Mouse (Mus musculus) heart, embryonic 11.5 days (tissue): ENCODE data around the gene Rdh8. TPM values are rescaled to one million over a fixed set of nuclear protein-coding genes. Genes with fewer than 3 reads are reported as not detected.

Experiments used
- ATAC-seq: fragments of 200-750 bp; cut with Nextera tagmentation; replicated peaks from 2 replicates; pipeline ENCODE4 v1.8.0; 2017; ENCODE audit warnings: moderate library complexity; ENCODE audit not compliant: insufficient number of reproducible peaks, low FRiP score, low TSS enrichment
- H3K27ac ChIP-seq: fragments of 300-500 bp; sonication (generic); 2 replicates; pipeline ENCODE4 v1.5.1; 2014; ENCODE audit warnings: mild to moderate bottlenecking, low read depth, low read length
- H3K27me3 ChIP-seq: fragments of 300-500 bp; sonication (generic); 2 replicates; pipeline ENCODE4 v1.6.1; 2014; ENCODE audit warnings: mild to moderate bottlenecking, low read length, mixed read lengths; ENCODE audit not compliant: control insufficient read depth, insufficient read depth
- H3K36me3 ChIP-seq: fragments of 300-500 bp; sonication (generic); 2 replicates; pipeline ENCODE4 v1.6.1; 2014; ENCODE audit warnings: mild to moderate bottlenecking, low read length, moderate library complexity, mixed read lengths; ENCODE audit not compliant: control insufficient read depth, insufficient read depth
- H3K4me1 ChIP-seq: fragments of 300-500 bp; sonication (generic); 2 replicates; pipeline ENCODE4 v1.6.1; 2014; ENCODE audit warnings: low read length; ENCODE audit not compliant: control insufficient read depth, insufficient read depth
- H3K4me2 ChIP-seq: fragments of 300-500 bp; sonication (generic); 2 replicates; pipeline ENCODE4 v1.6.1; 2014; ENCODE audit warnings: mild to moderate bottlenecking, moderate library complexity
- H3K4me3 ChIP-seq: fragments of 300-500 bp; sonication (generic); 2 replicates; pipeline ENCODE4 v1.5.1; 2014; ENCODE audit warnings: low read depth, low read length
- H3K9ac ChIP-seq: fragments of 300-500 bp; sonication (generic); 2 replicates; pipeline ENCODE4 v1.6.1; 2014; ENCODE audit warnings: mild to moderate bottlenecking, low read depth, low read length, moderate library complexity
- H3K9me3 ChIP-seq: fragments of 300-500 bp; sonication (generic); replicated peaks from 2 replicates; pipeline ENCODE4 v1.6.1; 2016; ENCODE audit warnings: low read length; ENCODE audit not compliant: control insufficient read depth
- WGBS: fragments of 180-500 bp; shearing (Covaris S2); extraction: QIAGEN DNeasy Blood & Tissue Kit; methylation state at CpG from one replicate; pipeline ENCODE4 v1.1.7; 2014; ENCODE audit not compliant: insufficient replicate concordance; 5-methylcytosine and 5-hydroxymethylcytosine counted together
- polyA plus RNA-seq: library from polyadenylated mRNA; unstranded; fragments of >200 nt; fragmentation: Nextera tagmentation; extraction: Ambion mirVana; gene quantifications from 2 replicates; pipeline ENCODE4 v1.2.1, GENCODE M21; 2014

Rdh8 gene
- polyA plus RNA-seq, 1 experiment from 2014 or later, result not detected

DNA sequence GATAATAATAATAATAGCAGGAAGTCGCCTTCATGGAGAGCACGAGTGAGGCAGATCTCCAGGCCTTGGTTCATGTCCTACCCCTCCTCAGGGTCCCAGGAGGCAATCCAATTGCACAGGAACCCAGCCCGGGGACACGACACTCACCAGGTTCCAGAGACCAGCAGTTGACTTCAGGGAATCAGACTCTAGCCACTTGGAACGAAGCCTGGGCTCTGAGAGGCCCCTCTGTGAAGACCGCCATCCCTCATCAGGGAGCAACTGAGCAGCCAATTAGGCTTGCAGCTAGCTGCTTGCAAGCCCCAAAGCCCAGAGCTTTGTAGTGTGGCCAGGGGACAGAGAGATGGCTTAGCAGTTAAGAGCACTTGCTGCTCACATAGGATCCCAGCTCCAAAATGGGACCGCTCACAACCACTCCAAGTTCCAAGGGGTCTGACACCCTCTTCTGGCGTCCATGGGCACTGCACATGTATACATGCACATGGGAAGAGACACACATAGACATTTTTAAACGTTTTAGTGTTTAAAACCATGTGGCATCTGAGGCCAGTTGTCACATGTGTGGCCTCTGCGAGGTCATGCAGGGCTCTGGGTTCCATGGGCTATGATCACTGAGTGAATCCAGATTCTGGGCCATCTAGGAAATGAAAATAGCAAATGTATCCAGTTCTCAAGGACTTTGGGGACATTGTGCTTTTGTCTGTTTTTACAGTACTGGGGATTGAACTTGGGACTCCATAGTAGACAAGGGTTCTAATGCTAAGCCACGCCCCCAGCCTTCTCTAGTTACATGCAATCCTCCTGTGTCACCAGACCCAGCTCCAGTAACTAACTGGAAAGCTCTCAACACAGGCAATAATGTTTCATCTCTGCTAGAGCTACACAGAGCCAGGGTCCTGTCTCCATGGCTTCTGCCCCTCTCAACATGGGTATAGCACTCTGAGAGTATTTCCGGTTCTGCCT is 52.2 kb downstream of the Rdh8 start:
- Histone ChIP-seq H3K4me2 (no peak overlapping the region), H3K27me3 (peaks cover 44% of the 10 kb centered on the region), H3K4me3 (no peak overlapping the region), H3K9me3 (no peaks in the 10 kb centered on the region), H3K9ac (no peak overlapping the region), H3K36me3 (no peaks in the 10 kb centered on the region), H3K27ac (no peak overlapping the region), H3K4me1 (no peaks in the 10 kb centered on the region)
- WGBS, result 68% methylated on average over 12 of the region's 12 CpGs
- no peak for ATAC-seq

DNA sequence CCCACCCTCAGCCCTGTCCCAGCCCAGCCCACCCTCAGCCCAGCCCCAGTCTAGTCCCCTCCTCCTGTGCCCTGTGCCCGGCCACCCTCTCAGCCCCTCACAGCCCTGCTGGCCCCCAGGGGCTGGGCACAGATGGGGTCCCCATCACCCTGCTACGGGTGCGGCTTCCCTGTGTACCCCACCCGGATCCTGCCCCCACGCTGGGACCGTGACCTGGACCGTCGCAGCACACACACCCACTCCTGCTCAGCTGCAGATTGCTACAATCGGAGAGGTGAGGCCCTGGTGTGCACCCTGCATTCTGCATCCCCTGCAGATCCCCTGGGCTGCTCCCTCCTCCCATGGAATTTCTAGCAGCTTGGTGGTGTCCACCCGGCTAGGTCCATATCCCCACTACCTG is 54.7 kb downstream of the Rdh8 start:
- ATAC-seq, result no peak

DNA sequence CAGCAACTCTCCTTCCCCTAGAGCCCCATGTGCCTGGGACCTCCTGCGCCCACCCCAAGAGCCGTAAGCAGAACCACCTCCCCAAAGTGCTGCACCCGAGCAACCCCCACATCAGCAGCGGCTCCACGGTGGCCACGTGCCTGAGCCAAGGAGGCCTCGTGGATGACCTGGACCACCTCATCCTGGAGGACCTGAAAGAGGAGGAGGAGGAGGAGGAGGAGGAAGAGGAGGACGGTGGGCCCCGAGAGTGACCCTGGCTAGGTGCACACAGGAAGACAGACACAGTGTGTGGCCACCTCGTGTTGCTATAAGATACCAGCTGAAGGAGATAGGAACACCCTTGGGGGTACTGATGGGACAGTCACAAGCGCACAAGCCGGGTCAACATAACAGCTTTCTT is 55.2 kb downstream of the Rdh8 start:
- ATAC-seq, result no peak
- Histone ChIP-seq H3K27me3 (peaks cover 29% of the 10 kb centered on the region), H3K9ac (no peak overlapping the region), H3K4me1 (peaks cover 2% of the 10 kb centered on the region; the same call in 1 of the 2 replicates), H3K4me3 (no peak overlapping the region), H3K9me3 (no peaks in the 10 kb centered on the region), H3K27ac (no peak overlapping the region), H3K36me3 (no peaks in the 10 kb centered on the region), H3K4me2 (no peak overlapping the region)
- 84% methylated on average over 12 of the region's 12 CpGs for WGBS

More for the DNA sequence above, 54.7 kb downstream of the Rdh8 start:
- H3K4me3 ChIP-seq, result no peak overlapping the region
- H3K27ac ChIP-seq, result no peak overlapping the region
- WGBS, result 89% methylated on average over 9 of the region's 10 CpGs
- H3K36me3 ChIP-seq, result no peaks in the 10 kb centered on the region
- H3K9ac ChIP-seq, result no peak overlapping the region
- peaks cover 2% of the 10 kb centered on the region; the same call in 1 of the 2 replicates for H3K4me1 ChIP-seq
- H3K4me2 ChIP-seq, result no peak overlapping the region
- no peaks in the 10 kb centered on the region for H3K9me3 ChIP-seq
- peaks cover 33% of the 10 kb centered on the region for H3K27me3 ChIP-seq

DNA sequence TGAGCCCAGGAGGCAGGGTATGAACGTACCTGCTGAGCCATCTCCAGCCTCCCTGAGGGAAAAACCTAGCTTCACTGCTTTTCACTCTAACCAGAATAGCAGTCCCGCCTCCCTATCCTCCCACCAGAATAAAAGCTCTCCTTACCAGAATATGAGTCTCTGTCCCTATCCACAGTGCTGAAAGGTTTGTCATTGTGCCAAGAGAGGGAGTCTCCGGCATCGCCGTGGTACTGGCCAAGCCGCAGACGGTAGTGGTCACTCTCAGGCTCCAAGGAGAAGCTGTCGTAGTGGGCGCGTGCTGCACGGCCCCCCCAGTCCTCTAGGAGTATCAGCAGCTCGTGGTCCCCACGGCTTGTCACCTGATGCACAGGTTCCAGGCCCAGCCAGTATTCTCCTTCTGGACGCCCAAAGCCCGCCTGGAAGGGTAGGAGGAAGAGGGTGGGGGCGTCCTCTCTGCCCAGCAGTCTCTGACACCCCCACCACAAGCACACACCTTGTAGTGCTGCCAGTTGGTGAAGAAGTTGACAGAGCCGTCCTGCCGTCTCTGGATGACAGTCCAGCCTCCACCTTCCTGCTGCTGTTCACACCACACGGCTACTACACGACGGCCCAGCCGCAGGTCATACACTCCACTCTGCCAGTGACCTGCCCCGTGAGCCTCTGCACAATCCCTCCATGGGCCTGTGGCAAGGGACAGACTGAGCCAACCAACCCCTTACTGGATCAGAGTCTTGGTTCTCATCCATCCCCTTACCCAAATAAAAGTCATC is 56.9 kb downstream of the Rdh8 start:
- WGBS, result 55% methylated on average over 23 of the region's 23 CpGs
- H3K27me3 ChIP-seq, result peaks cover 12% of the 10 kb centered on the region

More for the DNA sequence above, 56.9 kb downstream of the Rdh8 start:
- Histone ChIP-seq H3K4me2 (no peak overlapping the region), H3K4me1 (peaks cover 6% of the 10 kb centered on the region), H3K4me3 (no peak overlapping the region), H3K27ac (no peak overlapping the region), H3K9ac (no peak overlapping the region), H3K9me3 (no peaks in the 10 kb centered on the region), H3K36me3 (no peaks in the 10 kb centered on the region)
- no peak for ATAC-seq

Other genes with a start within 250 kb of the Rdh8 start
- gene Zfp846, start 237.2 kb upstream of the Rdh8 start, polyA plus RNA-seq, result 9.0 and 9.8 TPM in 2 replicates
- 330 and 338 TPM in 2 replicates for gene Ubl5, start 175.6 kb upstream of the Rdh8 start, polyA plus RNA-seq
- 12.5 and 13.5 TPM in 2 replicates for gene Fbxl12, start 173.7 kb upstream of the Rdh8 start, polyA plus RNA-seq
- 53.1 and 54.6 TPM in 2 replicates for gene Pin1, start 166.4 kb upstream of the Rdh8 start, polyA plus RNA-seq
- 1.4 and 2.3 TPM in 2 replicates for gene Olfm2, start 72.2 kb upstream of the Rdh8 start, polyA plus RNA-seq
- gene Col5a3, start 3.4 kb upstream of the Rdh8 start, polyA plus RNA-seq, result 0.04 TPM in 1 of 2 replicates, not detected in the other
- gene A230050P20Rik, start 50.1 kb downstream of the Rdh8 start, polyA plus RNA-seq, result 2.1 TPM in 2 replicates
- 2.1 and 2.9 TPM in 2 replicates for gene Angptl6, start 61.2 kb downstream of the Rdh8 start, polyA plus RNA-seq
- 43.6 and 46.2 TPM in 2 replicates for gene Ppan, start 69.7 kb downstream of the Rdh8 start, polyA plus RNA-seq
- 276 and 286 TPM in 2 replicates for gene Eif3g, start 80.1 kb downstream of the Rdh8 start, polyA plus RNA-seq
- 50.5 and 59.3 TPM in 2 replicates for gene Dnmt1, start 141.4 kb downstream of the Rdh8 start, polyA plus RNA-seq
- gene S1pr2, start 158.3 kb downstream of the Rdh8 start, polyA plus RNA-seq, result 24.6 and 26.5 TPM in 2 replicates
- 140 and 147 TPM in 2 replicates for gene Mrpl4, start 184.2 kb downstream of the Rdh8 start, polyA plus RNA-seq
- 8.1 and 8.5 TPM in 2 replicates for gene Icam1, start 197.5 kb downstream of the Rdh8 start, polyA plus RNA-seq
- gene Icam4, start 210.9 kb downstream of the Rdh8 start, polyA plus RNA-seq, result 18.9 and 25.4 TPM in 2 replicates
- gene Icam5, start 213.6 kb downstream of the Rdh8 start, polyA plus RNA-seq, result not detected in 2 replicates
- 0.28 and 1.8 TPM in 2 replicates for gene Zglp1, start 248.6 kb downstream of the Rdh8 start, polyA plus RNA-seq